In genomic region chr10:127165654-127166403, GRCm38 (mm10) we compare ENCODE assay signal across 8 mouse cellular contexts. TPM values are rescaled to one million over a fixed set of nuclear protein-coding genes. Genes with fewer than 3 reads are reported as not detected.
DNase-seq lines count a peak whose midpoint lies in the region; ATAC-seq and TF ChIP-seq lines count a peak whose summit lies in the region.

No protein-coding gene starts in this region.

- no peaks in the 10 kb centered on the region for H3K36me3 ChIP-seq in embryonic facial prominence, embryonic 10.5 days (replicated peaks)
- no peaks in the 10 kb centered on the region for H3K36me3 ChIP-seq in hindbrain, embryonic 12.5 days
- peaks cover 8% of the 10 kb centered on the region for H3K36me3 ChIP-seq in liver, postnatal 0 days (replicated peaks; ENCODE audit: insufficient read depth, low read length)
- peaks cover 5% of the 10 kb centered on the region for H3K36me3 ChIP-seq in neural tube, embryonic 14.5 days (ENCODE audit: control insufficient read depth, insufficient read depth, low read length)

- WGBS in embryonic facial prominence, embryonic 10.5 days = under 1% methylated on average over 56 of the region's 56 CpGs
- 1% methylated on average over 56 of the region's 56 CpGs for WGBS in hindbrain, embryonic 12.5 days
- 1% methylated on average over 51 of the region's 56 CpGs for WGBS in liver, postnatal 0 days (ENCODE audit: insufficient replicate concordance)
- under 1% methylated on average over 55 of the region's 56 CpGs for WGBS in neural tube, embryonic 14.5 days

- ATAC-seq in hindbrain, embryonic 12.5 days (ENCODE audit: low FRiP score) = peak; percentile 59
- peak; percentile 51 for ATAC-seq in liver, postnatal 0 days
- ATAC-seq in neural tube, embryonic 14.5 days (ENCODE audit: low read depth) = peak; percentile 66

- peaks cover 82% of the 10 kb centered on the region for H3K27me3 ChIP-seq in embryonic facial prominence, embryonic 10.5 days (replicated peaks; ENCODE audit: low read depth, poor library complexity, severe bottlenecking)
- H3K27me3 ChIP-seq in hindbrain, embryonic 12.5 days = peaks cover 60% of the 10 kb centered on the region
- H3K27me3 ChIP-seq in liver, postnatal 0 days (ENCODE audit: insufficient read depth, low read length) = 0 out of 2 replicates have a peak, but pooled peaks cover 3% of the 10 kb centered on the region
- peaks cover 18% of the 10 kb centered on the region for H3K27me3 ChIP-seq in neural tube, embryonic 14.5 days (ENCODE audit: control insufficient read depth, insufficient read depth, low read length)

- peaks cover 46% of the 10 kb centered on the region for H3K4me1 ChIP-seq in embryonic facial prominence, embryonic 10.5 days
- H3K4me1 ChIP-seq in hindbrain, embryonic 12.5 days = peaks cover 16% of the 10 kb centered on the region
- H3K4me1 ChIP-seq in liver, postnatal 0 days (ENCODE audit: insufficient read depth) = peaks cover 29% of the 10 kb centered on the region
- H3K4me1 ChIP-seq in neural tube, embryonic 14.5 days (ENCODE audit: control insufficient read depth, insufficient read depth, low read length) = peaks cover 21% of the 10 kb centered on the region

- no peak for TF ChIP-seq CTCF in liver, postnatal 0 days (IDR thresholded peaks at IDR 0.05; ENCODE audit: low read depth)

- DNase-seq in kidney, adult 18-20 months = peak; percentile 55
- no peak for DNase-seq in kidney, adult 8-10 months
- peak; percentile 83 for DNase-seq in T-cell, adult 2 months (ENCODE audit: low spot score)
- DNase-seq in embryonic facial prominence, embryonic 10.5 days (ENCODE audit: low spot score) = peak; percentile 66
- DNase-seq in liver, postnatal 0 days = peak; percentile 67
- DNase-seq in thymus, postnatal 36 days = peak; percentile 82 to 83

- no peak for TF ChIP-seq EP300 in liver, postnatal 0 days (IDR thresholded peaks at IDR 0.05; ENCODE audit: low read depth)

- peak overlapping the region; percentile 99 for H3K4me2 ChIP-seq in hindbrain, embryonic 12.5 days (replicated peaks)
- peak overlapping the region; percentile 80 for H3K4me2 ChIP-seq in liver, postnatal 0 days (ENCODE audit: low read depth, low read length)
- H3K4me2 ChIP-seq in neural tube, embryonic 14.5 days (ENCODE audit: low read depth, low read length) = peak overlapping the region; percentile 67

- H3K9ac ChIP-seq in hindbrain, embryonic 12.5 days = peak overlapping the region; percentile 87
- peak overlapping the region; percentile 92 for H3K9ac ChIP-seq in liver, postnatal 0 days (replicated peaks)
- peak overlapping the region; percentile 96 for H3K9ac ChIP-seq in neural tube, embryonic 14.5 days (replicated peaks; ENCODE audit: low read depth, low read length)

- H3K27ac ChIP-seq in embryonic facial prominence, embryonic 10.5 days (replicated peaks) = peak overlapping the region; percentile 84
- peak overlapping the region; percentile 86 for H3K27ac ChIP-seq in hindbrain, embryonic 12.5 days
- H3K27ac ChIP-seq in liver, postnatal 0 days (ENCODE audit: low read depth) = peak overlapping the region; percentile 95
- peak overlapping the region; percentile 91 for H3K27ac ChIP-seq in neural tube, embryonic 14.5 days (ENCODE audit: low read depth, low read length)

- peak overlapping the region; percentile 72 for H3K4me3 ChIP-seq in embryonic facial prominence, embryonic 10.5 days
- H3K4me3 ChIP-seq in hindbrain, embryonic 12.5 days = peak overlapping the region; percentile 68
- H3K4me3 ChIP-seq in liver, postnatal 0 days (ENCODE audit: low read depth, low read length) = peak overlapping the region; percentile 66
- peak overlapping the region; percentile 87 for H3K4me3 ChIP-seq in neural tube, embryonic 14.5 days (ENCODE audit: low read depth, low read length)

- no peaks in the 10 kb centered on the region for H3K9me3 ChIP-seq in embryonic facial prominence, embryonic 10.5 days
- H3K9me3 ChIP-seq in hindbrain, embryonic 12.5 days (replicated peaks) = no peaks in the 10 kb centered on the region
- no peaks in the 10 kb centered on the region for H3K9me3 ChIP-seq in liver, postnatal 0 days (ENCODE audit: low read length)
- H3K9me3 ChIP-seq in neural tube, embryonic 14.5 days (ENCODE audit: control insufficient read depth, low read length) = no peaks in the 10 kb centered on the region

RNA-seq across cellular contexts. Expression of gene B4galnt1, which starts 0.8 kb away (rescaled TPM):
- 3.0 and 3.8 TPM in 2 replicates for polyA plus RNA-seq in embryonic facial prominence, embryonic 10.5 days (2016; fragmentation: Nextera tagmentation; extraction: Ambion mirVana)
- 21.6 and 25.8 TPM in 2 replicates for polyA plus RNA-seq in hindbrain, embryonic 12.5 days (2016; fragmentation: Nextera tagmentation; extraction: Ambion mirVana)
- 27.2 and 32.2 TPM in 2 replicates for polyA plus RNA-seq in liver, postnatal 0 days (2015; fragmentation: Nextera tagmentation; extraction: Ambion mirVana)
- polyA plus RNA-seq in neural tube, embryonic 14.5 days (2014; fragmentation: Nextera tagmentation; extraction: Ambion mirVana) = 79.3 and 93.4 TPM in 2 replicates

RNA-seq across cellular contexts. Expression of gene Slc26a10, which starts 14.6 kb away (rescaled TPM):
- 2.1 and 2.9 TPM in 2 replicates for polyA plus RNA-seq in embryonic facial prominence, embryonic 10.5 days (2016; fragmentation: Nextera tagmentation; extraction: Ambion mirVana)
- 1.2 and 2.2 TPM in 2 replicates for polyA plus RNA-seq in hindbrain, embryonic 12.5 days (2016; fragmentation: Nextera tagmentation; extraction: Ambion mirVana)
- polyA plus RNA-seq in liver, postnatal 0 days (2015; fragmentation: Nextera tagmentation; extraction: Ambion mirVana) = 2.0 TPM in 2 replicates
- 0.80 and 1.3 TPM in 2 replicates for polyA plus RNA-seq in neural tube, embryonic 14.5 days (2014; fragmentation: Nextera tagmentation; extraction: Ambion mirVana)

RNA-seq across cellular contexts. Expression of gene Arhgef25, which starts 24.1 kb away (rescaled TPM):
- polyA plus RNA-seq in embryonic facial prominence, embryonic 10.5 days (2016; fragmentation: Nextera tagmentation; extraction: Ambion mirVana) = 26.9 and 29.6 TPM in 2 replicates
- 52.2 and 61.4 TPM in 2 replicates for polyA plus RNA-seq in hindbrain, embryonic 12.5 days (2016; fragmentation: Nextera tagmentation; extraction: Ambion mirVana)
- 1.9 and 2.6 TPM in 2 replicates for polyA plus RNA-seq in liver, postnatal 0 days (2015; fragmentation: Nextera tagmentation; extraction: Ambion mirVana)
- polyA plus RNA-seq in neural tube, embryonic 14.5 days (2014; fragmentation: Nextera tagmentation; extraction: Ambion mirVana) = 24.2 and 31.0 TPM in 2 replicates

RNA-seq across cellular contexts. Expression of gene Dtx3, which starts 29.7 kb away (rescaled TPM):
- polyA plus RNA-seq in embryonic facial prominence, embryonic 10.5 days (2016; fragmentation: Nextera tagmentation; extraction: Ambion mirVana) = 107 and 115 TPM in 2 replicates
- 199 and 203 TPM in 2 replicates for polyA plus RNA-seq in hindbrain, embryonic 12.5 days (2016; fragmentation: Nextera tagmentation; extraction: Ambion mirVana)
- polyA plus RNA-seq in liver, postnatal 0 days (2015; fragmentation: Nextera tagmentation; extraction: Ambion mirVana) = 8.8 and 8.9 TPM in 2 replicates
- 224 and 231 TPM in 2 replicates for polyA plus RNA-seq in neural tube, embryonic 14.5 days (2014; fragmentation: Nextera tagmentation; extraction: Ambion mirVana)

RNA-seq across cellular contexts. Expression of gene Os9, which starts 44.9 kb away (rescaled TPM):
- 59.7 and 60.1 TPM in 2 replicates for polyA plus RNA-seq in embryonic facial prominence, embryonic 10.5 days (2016; fragmentation: Nextera tagmentation; extraction: Ambion mirVana)
- 118 TPM in 2 replicates for polyA plus RNA-seq in hindbrain, embryonic 12.5 days (2016; fragmentation: Nextera tagmentation; extraction: Ambion mirVana)
- polyA plus RNA-seq in liver, postnatal 0 days (2015; fragmentation: Nextera tagmentation; extraction: Ambion mirVana) = 78.8 and 81.4 TPM in 2 replicates
- polyA plus RNA-seq in neural tube, embryonic 14.5 days (2014; fragmentation: Nextera tagmentation; extraction: Ambion mirVana) = 65.7 and 92.8 TPM in 2 replicates

Comparison
In these comparisons a context has a peak if more than half of its experiments do, and no peak if none do; other contexts are left out.
1. DNase-seq: peak in kidney, adult 18-20 months (single experiment), T-cell, adult 2 months (single experiment), embryonic facial prominence, embryonic 10.5 days (single experiment), liver, postnatal 0 days (single experiment) and thymus, postnatal 36 days (2 of 2); none in kidney, adult 8-10 months (0 of 2).
2. Peak in every context shown above with its lines, with median percentiles within 50 percentile points of each other: H3K27ac ChIP-seq, H3K4me3 ChIP-seq, ATAC-seq, H3K4me2 ChIP-seq and H3K9ac ChIP-seq.